Comparison of ENCODE assay signal across 18 mouse cellular contexts in the genomic region with DNA sequence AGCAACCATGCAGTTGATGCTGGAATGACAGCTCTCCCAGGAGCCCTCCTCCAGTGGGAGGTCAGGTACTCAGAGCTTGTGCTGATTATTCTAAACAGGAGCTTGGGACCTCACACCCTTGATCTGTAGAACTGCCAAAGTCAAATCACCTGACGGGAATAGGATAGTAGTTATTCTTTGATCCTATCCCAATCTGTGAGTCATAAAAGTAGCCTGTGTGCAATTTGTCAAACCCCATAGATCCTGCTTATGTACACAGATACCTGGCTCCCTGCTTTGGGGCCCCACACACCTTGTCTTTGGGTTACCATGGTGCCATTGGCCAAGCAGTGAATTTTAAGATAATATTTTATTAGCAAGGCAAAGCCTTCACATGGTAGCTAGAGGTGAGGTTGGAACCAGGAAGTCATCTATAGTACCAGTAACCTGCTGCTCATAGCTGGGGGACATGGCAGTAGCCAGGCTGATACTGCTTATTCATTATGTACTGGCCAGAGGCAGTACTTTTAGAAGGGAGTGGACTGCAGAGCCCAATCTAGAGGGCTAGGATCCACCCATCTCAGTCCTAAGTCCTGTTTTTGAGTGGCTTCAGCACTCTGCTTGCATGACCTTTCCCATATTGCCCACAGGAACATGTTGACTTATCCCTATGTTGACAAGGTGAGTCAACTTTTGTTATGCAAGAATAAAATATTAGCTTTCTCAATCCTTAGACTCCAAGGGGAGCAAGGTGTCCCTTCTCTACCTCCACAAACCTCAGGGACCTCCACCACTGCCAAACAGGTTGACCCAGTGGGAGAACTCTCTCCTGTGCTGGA.
A peak's percentile ranks its signal among the peaks of the same experiment; 100 is the strongest.
DNase-seq lines count a peak whose midpoint lies in the region; ATAC-seq and TF ChIP-seq lines count a peak whose summit lies in the region.
"Had no signal": no experiment of that assay in that cellular context is flagged by ENCODE, and none has a peak within 500 bp of the region (broad histone marks: within the 10 kb centered on the region; RNA-seq: fewer than 3 reads in every experiment).

No protein-coding gene starts in this region.

- H3K9ac ChIP-seq in midbrain, embryonic 11.5 days (ENCODE audit: low read length): no peak overlapping the region
- no peak overlapping the region for H3K9ac ChIP-seq in midbrain, postnatal 0 days (replicated peaks; ENCODE audit: low read length, poor library complexity, severe bottlenecking)
- H3K9ac ChIP-seq in liver, postnatal 0 days (replicated peaks): no peak overlapping the region
- H3K9ac ChIP-seq: forebrain, embryonic 15.5 days; heart, embryonic 15.5 days; lung, embryonic 15.5 days had no signal

- 75% methylated on average over 1 of the region's 1 CpGs for WGBS in heart, embryonic 10.5 days
- 96% methylated on average over 1 of the region's 1 CpGs for WGBS in midbrain, embryonic 11.5 days
- 67% methylated on average over 1 of the region's 1 CpGs for WGBS in midbrain, postnatal 0 days
- WGBS in liver, postnatal 0 days (ENCODE audit: insufficient replicate concordance): 68% methylated on average over 1 of the region's 1 CpGs

- no peak overlapping the region for H3K4me2 ChIP-seq in midbrain, embryonic 11.5 days
- H3K4me2 ChIP-seq in midbrain, postnatal 0 days (ENCODE audit: low read depth, low read length, poor library complexity, severe bottlenecking): no peak overlapping the region
- no peak overlapping the region for H3K4me2 ChIP-seq in liver, postnatal 0 days (ENCODE audit: low read depth, low read length)
- H3K4me2 ChIP-seq: forebrain, embryonic 15.5 days; heart, embryonic 15.5 days; lung, embryonic 15.5 days had no signal

- H3K36me3 ChIP-seq in heart, embryonic 10.5 days: no peaks in the 10 kb centered on the region
- H3K36me3 ChIP-seq in midbrain, embryonic 11.5 days (ENCODE audit: control insufficient read depth, insufficient read depth, low read length): no peaks in the 10 kb centered on the region
- H3K36me3 ChIP-seq in midbrain, postnatal 0 days (ENCODE audit: insufficient read depth, low read length): no peaks in the 10 kb centered on the region
- no peaks in the 10 kb centered on the region for H3K36me3 ChIP-seq in liver, postnatal 0 days (replicated peaks; ENCODE audit: insufficient read depth, low read length)
- H3K36me3 ChIP-seq: embryonic facial prominence, embryonic 10.5 days; forebrain, embryonic 15.5 days; heart, embryonic 15.5 days; limb, embryonic 10.5 days; lung, embryonic 15.5 days had no signal

- H3K9me3 ChIP-seq in heart, embryonic 10.5 days: no peaks in the 10 kb centered on the region
- H3K9me3 ChIP-seq in midbrain, embryonic 11.5 days (ENCODE audit: control insufficient read depth, low read length): no peaks in the 10 kb centered on the region
- no peaks in the 10 kb centered on the region for H3K9me3 ChIP-seq in midbrain, postnatal 0 days (ENCODE audit: low read length)
- H3K9me3 ChIP-seq in liver, postnatal 0 days (ENCODE audit: low read length): no peaks in the 10 kb centered on the region
- H3K9me3 ChIP-seq: embryonic facial prominence, embryonic 10.5 days; forebrain, embryonic 15.5 days; heart, embryonic 15.5 days; limb, embryonic 10.5 days; lung, embryonic 15.5 days had no signal

- H3K27ac ChIP-seq in heart, embryonic 10.5 days: no peak overlapping the region
- no peak overlapping the region for H3K27ac ChIP-seq in midbrain, embryonic 11.5 days (ENCODE audit: low read depth, low read length)
- no peak overlapping the region for H3K27ac ChIP-seq in midbrain, postnatal 0 days (ENCODE audit: low read depth, low read length)
- H3K27ac ChIP-seq in liver, postnatal 0 days (ENCODE audit: low read depth): peak overlapping the region; percentile 94
- H3K27ac ChIP-seq: embryonic facial prominence, embryonic 10.5 days; forebrain, embryonic 15.5 days; heart, embryonic 15.5 days; limb, embryonic 10.5 days; lung, embryonic 15.5 days had no signal

- peak; percentile 91 for TF ChIP-seq EP300 in liver, postnatal 0 days (IDR thresholded peaks at IDR 0.05; ENCODE audit: low read depth)

- TF ChIP-seq CTCF in midbrain, postnatal 0 days (IDR thresholded peaks at IDR 0.05): no peak
- no peak for TF ChIP-seq CTCF in liver, postnatal 0 days (IDR thresholded peaks at IDR 0.05; ENCODE audit: low read depth)

- DNase-seq in heart, embryonic 10.5 days (ENCODE audit: low spot score): peak; percentile 45
- DNase-seq in heart, adult 8-10 months (ENCODE audit: low spot score): no peak
- peak; percentile 26 for DNase-seq in midbrain, embryonic 11.5 days (ENCODE audit: low spot score, missing footprints)
- DNase-seq in midbrain, postnatal 0 days (ENCODE audit: low spot score): no peak
- peak; percentile 40 for DNase-seq in liver, postnatal 0 days
- no peak for DNase-seq in adrenal gland, postnatal 4 days (ENCODE audit: low spot score in 2 of 2)
- DNase-seq: adrenal gland, adult 2 months; cerebellum, postnatal 36 days; gastrocnemius, postnatal 36 days; midbrain, embryonic 14.5 days; thymus, postnatal 25 days had no signal

- no peak for ATAC-seq in midbrain, embryonic 11.5 days (ENCODE audit: low FRiP score)
- ATAC-seq in midbrain, postnatal 0 days (ENCODE audit: low FRiP score): no peak
- ATAC-seq in liver, postnatal 0 days: peak; percentile 97
- ATAC-seq in inflammation-experienced regulatory T-cells, adult 6 months: no peak
- ATAC-seq: forebrain, embryonic 15.5 days had no signal

- H3K4me1 ChIP-seq in heart, embryonic 10.5 days: peaks cover 7% of the 10 kb centered on the region
- peaks cover 8% of the 10 kb centered on the region for H3K4me1 ChIP-seq in midbrain, embryonic 11.5 days (ENCODE audit: control insufficient read depth, insufficient read depth, low read length)
- no peaks in the 10 kb centered on the region for H3K4me1 ChIP-seq in midbrain, postnatal 0 days (ENCODE audit: insufficient read depth, low read length)
- peaks cover 15% of the 10 kb centered on the region for H3K4me1 ChIP-seq in liver, postnatal 0 days (ENCODE audit: insufficient read depth)
- H3K4me1 ChIP-seq: heart, embryonic 15.5 days; lung, embryonic 15.5 days had no signal

- H3K4me3 ChIP-seq in heart, embryonic 10.5 days: no peak overlapping the region
- no peak overlapping the region for H3K4me3 ChIP-seq in midbrain, embryonic 11.5 days (ENCODE audit: low read depth, low read length)
- H3K4me3 ChIP-seq in midbrain, postnatal 0 days (ENCODE audit: low read depth, low read length): no peak overlapping the region
- H3K4me3 ChIP-seq in liver, postnatal 0 days (ENCODE audit: low read depth, low read length): no peak overlapping the region
- H3K4me3 ChIP-seq: embryonic facial prominence, embryonic 10.5 days; forebrain, embryonic 15.5 days; heart, embryonic 15.5 days; limb, embryonic 10.5 days; lung, embryonic 15.5 days had no signal

- no peaks in the 10 kb centered on the region; the same call in 1 of the 2 replicates for H3K27me3 ChIP-seq in heart, embryonic 10.5 days (ENCODE audit: insufficient read depth, poor library complexity, severe bottlenecking)
- no peaks in the 10 kb centered on the region for H3K27me3 ChIP-seq in midbrain, embryonic 11.5 days (ENCODE audit: control insufficient read depth, insufficient read depth, low read length)
- H3K27me3 ChIP-seq in midbrain, postnatal 0 days (ENCODE audit: insufficient read depth, low read length): no peaks in the 10 kb centered on the region
- no peaks in the 10 kb centered on the region for H3K27me3 ChIP-seq in liver, postnatal 0 days (ENCODE audit: insufficient read depth, low read length)
- H3K27me3 ChIP-seq: CH12.LX; forebrain, embryonic 15.5 days; heart, embryonic 15.5 days; lung, embryonic 15.5 days had no signal

Comparison
In these comparisons a context has a peak if more than half of its experiments do, and no peak if none do; other contexts are left out.
1. DNase-seq: peak in heart, embryonic 10.5 days (single experiment), midbrain, embryonic 11.5 days (single experiment) and liver, postnatal 0 days (single experiment); none in heart, adult 8-10 months (single experiment), midbrain, postnatal 0 days (single experiment) and adrenal gland, postnatal 4 days (0 of 2).